ENCODE assay signal across 11 mouse cellular contexts in the genomic region with DNA sequence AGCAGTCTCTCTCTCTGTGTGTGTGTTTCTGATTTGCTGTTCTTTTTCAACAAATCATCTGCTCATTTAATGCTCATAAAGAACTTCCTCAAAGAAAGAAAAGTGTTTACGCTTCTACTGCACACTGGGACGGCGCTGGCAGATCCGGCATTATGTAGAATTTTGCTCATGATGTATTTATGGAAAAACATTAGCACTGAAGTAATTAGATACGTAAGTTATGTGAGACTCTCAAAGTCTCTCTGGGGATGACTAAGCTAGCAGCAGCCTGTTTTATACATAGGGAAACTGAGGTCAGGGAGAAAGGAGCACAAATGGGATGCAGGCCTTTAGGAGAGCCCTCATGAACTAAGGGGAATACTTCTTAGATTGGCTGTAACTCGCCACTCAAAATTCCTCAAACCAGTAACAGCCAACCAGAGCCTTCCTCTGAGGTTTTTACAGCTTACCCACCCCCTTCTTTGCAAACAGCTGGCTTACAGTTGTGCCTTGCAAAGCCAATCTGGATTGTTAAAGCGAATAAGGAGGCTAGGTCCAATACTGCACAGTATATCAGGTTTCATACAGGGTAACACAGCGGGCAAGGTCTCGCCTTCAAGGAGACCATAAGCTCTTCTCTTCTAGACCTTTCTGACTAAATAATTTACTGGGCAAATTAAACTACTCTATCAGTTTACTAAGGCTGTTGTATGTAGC.
DNase-seq lines count a peak whose midpoint lies in the region; ATAC-seq and TF ChIP-seq lines count a peak whose summit lies in the region.
"Had no signal": no experiment of that assay in that cellular context is flagged by ENCODE, and none has a peak within 500 bp of the region (broad histone marks: within the 10 kb centered on the region; RNA-seq: fewer than 3 reads in every experiment).

No protein-coding gene starts in this region.

- no peak overlapping the region for H3K4me3 ChIP-seq in intestine, embryonic 14.5 days (ENCODE audit: low read depth, low read length)
- H3K4me3 ChIP-seq in intestine, postnatal 0 days (ENCODE audit: low read depth, low read length) = no peak overlapping the region
- no peak overlapping the region for H3K4me3 ChIP-seq in neural tube, embryonic 13.5 days
- H3K4me3 ChIP-seq in intestine, embryonic 16.5 days (ENCODE audit: low read length) = no peak overlapping the region
- H3K4me3 ChIP-seq in stomach, embryonic 15.5 days (replicated peaks) = no peak overlapping the region
- no peak overlapping the region for H3K4me3 ChIP-seq in thymus, adult 2 months (ENCODE audit: control insufficient read depth, insufficient read depth, low read length)
- H3K4me3 ChIP-seq: myocyte had no signal

- peak overlapping the region; percentile 52 for H3K27ac ChIP-seq in intestine, embryonic 14.5 days (ENCODE audit: low read depth)
- no peak overlapping the region for H3K27ac ChIP-seq in intestine, postnatal 0 days (ENCODE audit: low read depth, low read length)
- no peak overlapping the region for H3K27ac ChIP-seq in neural tube, embryonic 13.5 days (replicated peaks)
- H3K27ac ChIP-seq in intestine, embryonic 16.5 days (ENCODE audit: low read length) = peak overlapping the region; percentile 26; the same call in 1 of the 2 replicates
- peak overlapping the region; percentile 78 for H3K27ac ChIP-seq in stomach, embryonic 15.5 days
- no peak overlapping the region for H3K27ac ChIP-seq in thymus, adult 2 months (ENCODE audit: control insufficient read depth, insufficient read depth, low read length)

- DNase-seq in intestine, embryonic 14.5 days (ENCODE audit: low spot score) = no peak
- no peak for DNase-seq in neural tube, embryonic 10.5 days (ENCODE audit: extremely low spot score, low spot score)
- no peak for DNase-seq in thymus, adult 2 months
- DNase-seq in layer of hippocampus, postnatal 36 days = no peak
- DNase-seq: lung, adult 2 months had no signal

- H3K4me2 ChIP-seq in intestine, embryonic 14.5 days (ENCODE audit: low read length) = 0 out of 2 replicates have a peak overlapping the region, but pooled peaks have one; percentile 10
- H3K4me2 ChIP-seq in intestine, postnatal 0 days (replicated peaks; ENCODE audit: low read depth) = no peak overlapping the region
- no peak overlapping the region for H3K4me2 ChIP-seq in neural tube, embryonic 13.5 days
- H3K4me2 ChIP-seq in intestine, embryonic 16.5 days (ENCODE audit: low read depth, low read length) = no peak overlapping the region
- H3K4me2 ChIP-seq in stomach, embryonic 15.5 days = peak overlapping the region; percentile 3; the same call in 1 of the 2 replicates
- H3K4me2 ChIP-seq: midbrain, embryonic 11.5 days had no signal

- H3K36me3 ChIP-seq in intestine, embryonic 14.5 days (ENCODE audit: control insufficient read depth, insufficient read depth, low read length) = no peaks in the 10 kb centered on the region
- no peaks in the 10 kb centered on the region for H3K36me3 ChIP-seq in intestine, postnatal 0 days (ENCODE audit: control insufficient read depth, insufficient read depth)
- H3K36me3 ChIP-seq in neural tube, embryonic 13.5 days = no peaks in the 10 kb centered on the region
- no peaks in the 10 kb centered on the region for H3K36me3 ChIP-seq in intestine, embryonic 16.5 days (ENCODE audit: control insufficient read depth, insufficient read depth, low read length)
- H3K36me3 ChIP-seq in stomach, embryonic 15.5 days = no peaks in the 10 kb centered on the region
- H3K36me3 ChIP-seq in thymus, adult 2 months (ENCODE audit: control insufficient read depth, insufficient read depth, low read length) = no peaks in the 10 kb centered on the region

- TF ChIP-seq POLR2A in thymus, adult 2 months (IDR thresholded peaks at IDR 0.05; ENCODE audit: control insufficient read depth, extremely low read depth, insufficient read depth, low read length, poor library complexity) = no peak

- ATAC-seq in intestine, embryonic 14.5 days (replicated peaks; ENCODE audit: low FRiP score, low TSS enrichment, low read depth) = no peak
- no peak for ATAC-seq in intestine, postnatal 0 days
- ATAC-seq in neural tube, embryonic 13.5 days (ENCODE audit: low read depth) = 0 out of 2 replicates have a peak, but pooled peaks have one; percentile 23
- no peak for ATAC-seq in intestine, embryonic 16.5 days
- ATAC-seq in stomach, embryonic 15.5 days (ENCODE audit: insufficient read depth, low FRiP score, low read depth) = no peak

- no peak overlapping the region for H3K9ac ChIP-seq in intestine, embryonic 14.5 days (ENCODE audit: low read length)
- H3K9ac ChIP-seq in intestine, postnatal 0 days (ENCODE audit: low read depth, low read length) = no peak overlapping the region
- H3K9ac ChIP-seq in neural tube, embryonic 13.5 days = 0 out of 2 replicates have a peak overlapping the region, but pooled peaks have one; percentile 6
- H3K9ac ChIP-seq in intestine, embryonic 16.5 days (ENCODE audit: low read depth, low read length) = no peak overlapping the region; the same call in 1 of the 2 replicates
- no peak overlapping the region for H3K9ac ChIP-seq in stomach, embryonic 15.5 days

- TF ChIP-seq CTCF in intestine, postnatal 0 days (IDR thresholded peaks at IDR 0.05; ENCODE audit: low read depth) = no peak
- TF ChIP-seq CTCF in thymus, adult 2 months (IDR thresholded peaks at IDR 0.05; ENCODE audit: borderline replicate concordance, control insufficient read depth, extremely low read depth, insufficient read depth, low read length, poor library complexity) = no peak

- WGBS in intestine, embryonic 14.5 days = 49% methylated on average over 9 of the region's 9 CpGs
- 63% methylated on average over 9 of the region's 9 CpGs for WGBS in intestine, postnatal 0 days
- whole genome bisulfite sequencing in neural tube, embryonic 13.5 days = 61% methylated on average over 9 of the region's 9 CpGs
- 59% methylated on average over 9 of the region's 9 CpGs for WGBS in intestine, embryonic 16.5 days
- 44% methylated on average over 9 of the region's 9 CpGs for whole genome bisulfite sequencing in stomach, embryonic 15.5 days
- 91% methylated on average over 9 of the region's 9 CpGs for WGBS in thymus, adult 2 months

- H3K9me3 ChIP-seq in intestine, embryonic 14.5 days (ENCODE audit: control insufficient read depth, low read length) = no peaks in the 10 kb centered on the region
- H3K9me3 ChIP-seq in intestine, postnatal 0 days (ENCODE audit: control insufficient read depth) = no peaks in the 10 kb centered on the region
- H3K9me3 ChIP-seq in neural tube, embryonic 13.5 days = no peaks in the 10 kb centered on the region
- no peaks in the 10 kb centered on the region for H3K9me3 ChIP-seq in intestine, embryonic 16.5 days (ENCODE audit: control insufficient read depth, low read length)
- no peaks in the 10 kb centered on the region for H3K9me3 ChIP-seq in stomach, embryonic 15.5 days

- peaks cover 20% of the 10 kb centered on the region for H3K4me1 ChIP-seq in intestine, embryonic 14.5 days (replicated peaks; ENCODE audit: control insufficient read depth, insufficient read depth, low read length)
- no peaks in the 10 kb centered on the region for H3K4me1 ChIP-seq in intestine, postnatal 0 days (replicated peaks; ENCODE audit: control insufficient read depth, insufficient read depth, low read length)
- H3K4me1 ChIP-seq in neural tube, embryonic 13.5 days (replicated peaks) = peaks cover 24% of the 10 kb centered on the region
- H3K4me1 ChIP-seq in intestine, embryonic 16.5 days (ENCODE audit: control insufficient read depth, insufficient read depth, low read length) = 0 out of 2 replicates have a peak, but pooled peaks cover 7% of the 10 kb centered on the region
- no peaks in the 10 kb centered on the region for H3K4me1 ChIP-seq in stomach, embryonic 15.5 days
- H3K4me1 ChIP-seq in thymus, adult 2 months (replicated peaks; ENCODE audit: control insufficient read depth, insufficient read depth, low read length) = no peaks in the 10 kb centered on the region

- no peaks in the 10 kb centered on the region for H3K27me3 ChIP-seq in intestine, embryonic 14.5 days (replicated peaks; ENCODE audit: control insufficient read depth, insufficient read depth, low read length)
- H3K27me3 ChIP-seq in intestine, postnatal 0 days (replicated peaks; ENCODE audit: control insufficient read depth, insufficient read depth, low read length) = no peaks in the 10 kb centered on the region
- H3K27me3 ChIP-seq in neural tube, embryonic 13.5 days = peaks cover 4% of the 10 kb centered on the region; the same call in 1 of the 2 replicates
- no peaks in the 10 kb centered on the region for H3K27me3 ChIP-seq in intestine, embryonic 16.5 days (replicated peaks; ENCODE audit: control insufficient read depth, insufficient read depth, low read length)
- no peaks in the 10 kb centered on the region for H3K27me3 ChIP-seq in stomach, embryonic 15.5 days (replicated peaks)
- no peaks in the 10 kb centered on the region for H3K27me3 ChIP-seq in thymus, adult 2 months (ENCODE audit: control insufficient read depth, insufficient read depth, low read length)

Comparison
In these comparisons a context has a peak if more than half of its experiments do, and no peak if none do; other contexts are left out.
1. H3K27ac ChIP-seq: peak in intestine, embryonic 14.5 days (single experiment), intestine, embryonic 16.5 days (single experiment) and stomach, embryonic 15.5 days (single experiment); none in intestine, postnatal 0 days (single experiment), neural tube, embryonic 13.5 days (single experiment) and thymus, adult 2 months (single experiment).
2. H3K4me2 ChIP-seq: peak in intestine, embryonic 14.5 days (single experiment) and stomach, embryonic 15.5 days (single experiment); none in intestine, postnatal 0 days (single experiment), neural tube, embryonic 13.5 days (single experiment) and intestine, embryonic 16.5 days (single experiment).